Mouse (Mus musculus) cerebellum, adult 8-10 months (tissue): Measurements from ENCODE around the gene Unc79.

Source experiments
- DNase-seq: peaks from one replicate; pipeline ENCODE4 v3.0.0; 2022

The Unc79 gene

GRCm38 (mm10) chr12:102948778-102949394 is at the start of gene Unc79:
Gene Unc79 (plus strand): TSS chr12:102948859.
- peak; percentile 77 for DNase-seq

GRCm38 (mm10) chr12:102899091-102899490 is 49.6 kb upstream of the Unc79 start, which contains the start of gene Cox8c:
Gene Cox8c (plus strand): TSS chr12:102899316.
- DNase-seq = no peak

- peak; percentile 88 for DNase-seq
These were observed 40.5 kb upstream of the Unc79 start for GRCm38 (mm10) chr12:102908191-102908590.

GRCm38 (mm10) chr12:102916073-102916472 is 32.6 kb upstream of the Unc79 start:
- DNase-seq = no peak

GRCm38 (mm10) chr12:102929764-102930163 is 18.9 kb upstream of the Unc79 start:
- DNase-seq = no peak

- no peak for DNase-seq
These were observed 18.3 kb upstream of the Unc79 start for GRCm38 (mm10) chr12:102930335-102930734.

- no peak for DNase-seq
These were observed 17.9 kb upstream of the Unc79 start for GRCm38 (mm10) chr12:102930789-102931188.

GRCm38 (mm10) chr12:102935892-102936291 is 12.8 kb upstream of the Unc79 start:
- DNase-seq = no peak

- no peak for DNase-seq
These were observed 3.1 kb upstream of the Unc79 start for GRCm38 (mm10) chr12:102945571-102945970.

- no peak for DNase-seq
These were observed 833 bp upstream of the Unc79 start for GRCm38 (mm10) chr12:102947826-102948225.

GRCm38 (mm10) chr12:102949395-102950208 is 943 bp downstream of the Unc79 start:
- peak; percentile 69 for DNase-seq

- no peak for DNase-seq
These were observed 11.6 kb downstream of the Unc79 start for GRCm38 (mm10) chr12:102960051-102960775.

- DNase-seq = no peak
These were observed 12.4 kb downstream of the Unc79 start for GRCm38 (mm10) chr12:102961066-102961465.

GRCm38 (mm10) chr12:102964486-102964885 is 15.8 kb downstream of the Unc79 start:
- DNase-seq = no peak

GRCm38 (mm10) chr12:102980584-102980983 is 31.9 kb downstream of the Unc79 start:
- no peak for DNase-seq

GRCm38 (mm10) chr12:102981543-102981942 is 32.9 kb downstream of the Unc79 start:
- DNase-seq = no peak

- no peak for DNase-seq
These were observed 36.7 kb downstream of the Unc79 start for GRCm38 (mm10) chr12:102985401-102985800.

GRCm38 (mm10) chr12:102987736-102988135 is 39.1 kb downstream of the Unc79 start:
- DNase-seq = peak; percentile 16

GRCm38 (mm10) chr12:103008491-103008890 is 59.8 kb downstream of the Unc79 start:
- DNase-seq = peak; percentile 17

- DNase-seq = no peak
These were observed 69.5 kb downstream of the Unc79 start for GRCm38 (mm10) chr12:103018161-103018560.

GRCm38 (mm10) chr12:103036692-103037091 is 88.0 kb downstream of the Unc79 start:
- DNase-seq = no peak

- no peak for DNase-seq
These were observed 90.7 kb downstream of the Unc79 start for GRCm38 (mm10) chr12:103039332-103039731.

GRCm38 (mm10) chr12:103040136-103040535 is 91.5 kb downstream of the Unc79 start:
- no peak for DNase-seq

GRCm38 (mm10) chr12:103041401-103041800 is 92.7 kb downstream of the Unc79 start:
- no peak for DNase-seq
